Mouse (Mus musculus): ENCODE results near the gene Fbxo28.

GRCm38 (mm10) chr1:182368782-182369181 is 27.4 kb upstream of the Fbxo28 start:
- TF ChIP-seq CTCF (IDR thresholded peaks at IDR 0.05; ENCODE audit: borderline replicate concordance, extremely low read depth, insufficient read depth, insufficient read length): no peak
- no peak for TF ChIP-seq POLR2A (IDR thresholded peaks at IDR 0.05; ENCODE audit: borderline replicate concordance, extremely low read depth, insufficient read depth, insufficient read length, poor library complexity, severe bottlenecking)

Measured in brain, embryonic 14.5 days (tissue).